Mouse (Mus musculus): Measurements from ENCODE around the gene Ccsap. TPM values are rescaled to one million over a fixed set of nuclear protein-coding genes. Genes with fewer than 3 reads are reported as not detected.

Ccsap gene
- polyA plus RNA-seq, 1 experiment: 3.3 TPM

DNA sequence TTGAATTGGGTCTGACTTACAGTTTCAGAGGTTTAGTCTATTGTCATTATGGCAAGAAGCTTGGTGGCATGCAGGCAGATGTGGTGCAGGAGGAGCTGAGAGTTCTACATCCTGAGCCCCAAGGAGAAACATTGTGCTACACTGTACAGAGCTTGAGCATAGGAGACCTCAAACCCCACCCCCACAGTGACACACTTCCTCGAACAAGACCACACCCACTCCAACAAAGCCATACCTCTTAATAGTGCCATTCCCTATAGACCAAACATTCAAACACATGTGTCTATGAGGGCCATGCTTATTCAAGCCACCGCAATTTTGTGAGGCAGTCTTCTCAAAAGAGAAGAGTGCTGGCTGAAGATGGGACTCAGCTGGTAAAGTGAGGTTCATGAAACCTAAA, 58.5 kb downstream of the Ccsap start:
- Histone ChIP-seq H3K79me2 (ENCODE audit: control insufficient read depth, insufficient read depth) (peaks cover 7% of the 10 kb centered on the region), H3K4me3 (ENCODE audit: insufficient read depth, poor library complexity, severe bottlenecking) (no peak overlapping the region), H3K36me3 (ENCODE audit: control insufficient read depth, insufficient read depth) (no peaks in the 10 kb centered on the region), H3ac (ENCODE audit: control insufficient read depth, insufficient read length, low read depth) (no peak overlapping the region), H3K79me3 (ENCODE audit: low read depth) (no peaks in the 10 kb centered on the region), H3K27me3 (ENCODE audit: control insufficient read depth, insufficient read depth, insufficient read length) (no peaks in the 10 kb centered on the region)
- TF ChIP-seq MAX (IDR thresholded peaks at IDR 0.05): no peak
- TF ChIP-seq FOSL1 (IDR thresholded peaks at IDR 0.05; ENCODE audit: insufficient read depth, low read length, poor library complexity, severe bottlenecking): no peak
- TF ChIP-seq CTCF (IDR thresholded peaks at IDR 0.05; ENCODE audit: control insufficient read depth, insufficient read depth, insufficient read length): no peak
- no peak for TF ChIP-seq CEBPB (IDR thresholded peaks at IDR 0.05; ENCODE audit: low read depth)
- TF ChIP-seq USF1 (IDR thresholded peaks at IDR 0.05; ENCODE audit: low read depth): no peak
- TF ChIP-seq MYOG (IDR thresholded peaks at IDR 0.05; ENCODE audit: control insufficient read depth, extremely low read depth, insufficient read length): no peak
- TF ChIP-seq MYOD1 (IDR thresholded peaks at IDR 0.05; ENCODE audit: control insufficient read depth, insufficient read length, low read depth): no peak

DNA sequence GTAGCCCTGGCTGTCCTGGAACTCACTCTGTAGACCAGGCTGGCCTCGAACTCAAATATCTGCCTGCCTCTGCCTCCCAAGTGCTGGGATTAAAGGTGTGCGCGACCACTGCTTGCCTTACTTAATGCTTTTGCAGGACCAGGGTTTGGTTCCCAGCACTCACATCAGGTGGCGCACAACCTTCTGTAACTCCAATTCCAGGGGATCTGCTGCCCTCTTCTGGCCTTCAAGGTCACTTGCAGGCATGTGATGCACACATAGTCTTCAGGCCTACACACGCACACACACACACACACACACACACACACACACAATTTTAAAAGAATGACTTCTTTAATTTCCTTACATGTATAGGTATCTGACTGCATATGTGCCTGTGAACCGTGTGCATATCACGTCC, 59.1 kb downstream of the Ccsap start:
- Histone ChIP-seq H3K79me3 (ENCODE audit: low read depth) (no peaks in the 10 kb centered on the region), H3K4me3 (ENCODE audit: insufficient read depth, poor library complexity, severe bottlenecking) (no peak overlapping the region), H3ac (ENCODE audit: control insufficient read depth, insufficient read length, low read depth) (no peak overlapping the region), H3K79me2 (ENCODE audit: control insufficient read depth, insufficient read depth) (peaks cover under 1% of the 10 kb centered on the region), H3K36me3 (ENCODE audit: control insufficient read depth, insufficient read depth) (no peaks in the 10 kb centered on the region), H3K27me3 (ENCODE audit: control insufficient read depth, insufficient read depth, insufficient read length) (no peaks in the 10 kb centered on the region)
- TF ChIP-seq MYOG (IDR thresholded peaks at IDR 0.05; ENCODE audit: control insufficient read depth, extremely low read depth, insufficient read length): no peak
- no peak for TF ChIP-seq CEBPB (IDR thresholded peaks at IDR 0.05; ENCODE audit: low read depth)
- no peak for TF ChIP-seq USF1 (IDR thresholded peaks at IDR 0.05; ENCODE audit: low read depth)
- TF ChIP-seq MAX (IDR thresholded peaks at IDR 0.05): no peak
- TF ChIP-seq MYOD1 (IDR thresholded peaks at IDR 0.05; ENCODE audit: control insufficient read depth, insufficient read length, low read depth): no peak
- no peak for TF ChIP-seq CTCF (IDR thresholded peaks at IDR 0.05; ENCODE audit: control insufficient read depth, insufficient read depth, insufficient read length)
- TF ChIP-seq FOSL1 (IDR thresholded peaks at IDR 0.05; ENCODE audit: insufficient read depth, low read length, poor library complexity, severe bottlenecking): no peak

DNA sequence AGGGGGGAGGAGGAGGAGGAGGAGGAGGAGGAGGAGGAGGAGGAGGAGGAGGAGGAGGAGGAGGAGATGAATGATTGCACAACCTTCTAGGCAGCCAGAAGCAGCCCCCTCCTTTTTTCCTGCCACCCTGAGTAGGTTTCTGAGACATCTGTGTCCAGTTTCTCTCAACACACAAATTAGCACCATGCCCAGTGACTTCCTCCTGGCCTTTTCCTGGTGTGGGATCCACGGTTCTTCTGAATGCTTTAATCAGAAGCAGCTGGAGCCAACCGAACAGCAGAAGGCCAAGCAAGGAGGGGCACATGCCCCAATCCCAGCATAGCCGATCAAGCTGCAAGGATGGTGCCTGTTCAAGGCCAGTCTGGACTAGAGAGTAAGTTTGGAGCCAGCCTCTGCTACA, 60.1 kb downstream of the Ccsap start:
- no peak overlapping the region for H3K4me3 ChIP-seq (ENCODE audit: insufficient read depth, poor library complexity, severe bottlenecking)
- no peak overlapping the region for H3ac ChIP-seq (ENCODE audit: control insufficient read depth, insufficient read length, low read depth)
- H3K79me3 ChIP-seq (ENCODE audit: low read depth): no peaks in the 10 kb centered on the region
- no peaks in the 10 kb centered on the region for H3K36me3 ChIP-seq (ENCODE audit: control insufficient read depth, insufficient read depth)
- H3K27me3 ChIP-seq (ENCODE audit: control insufficient read depth, insufficient read depth, insufficient read length): no peaks in the 10 kb centered on the region
- TF ChIP-seq MAX (IDR thresholded peaks at IDR 0.05) (no peak), USF1 (IDR thresholded peaks at IDR 0.05; ENCODE audit: low read depth) (no peak), CEBPB (IDR thresholded peaks at IDR 0.05; ENCODE audit: low read depth) (no peak), MYOG (IDR thresholded peaks at IDR 0.05; ENCODE audit: control insufficient read depth, extremely low read depth, insufficient read length) (no peak), CTCF (IDR thresholded peaks at IDR 0.05; ENCODE audit: control insufficient read depth, insufficient read depth, insufficient read length) (no peak), FOSL1 (IDR thresholded peaks at IDR 0.05; ENCODE audit: insufficient read depth, low read length, poor library complexity, severe bottlenecking) (no peak), MYOD1 (IDR thresholded peaks at IDR 0.05; ENCODE audit: control insufficient read depth, insufficient read length, low read depth) (no peak)
- H3K79me2 ChIP-seq (ENCODE audit: control insufficient read depth, insufficient read depth): no peaks in the 10 kb centered on the region

DNA sequence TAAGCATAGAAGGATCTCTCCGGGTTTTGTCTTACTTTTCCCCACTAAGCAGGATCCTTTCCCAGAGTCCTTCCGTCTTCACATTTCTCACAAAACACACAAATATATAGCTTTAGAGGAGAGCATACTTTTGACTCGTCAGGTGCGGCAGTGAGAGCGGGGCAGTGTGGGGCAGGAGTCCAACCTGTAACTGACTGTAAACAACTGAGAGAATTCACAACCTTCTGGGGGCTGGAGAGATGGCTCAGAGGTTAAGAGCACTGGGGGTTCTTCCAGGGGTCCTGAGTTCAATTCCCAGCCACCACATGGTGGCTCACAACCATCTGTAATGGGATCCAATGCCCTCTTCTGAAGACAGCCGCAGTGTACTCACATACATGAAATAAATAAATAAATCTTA, 60.6 kb downstream of the Ccsap start:
- no peak for TF ChIP-seq MYOG (IDR thresholded peaks at IDR 0.05; ENCODE audit: control insufficient read depth, extremely low read depth, insufficient read length)
- TF ChIP-seq CEBPB (IDR thresholded peaks at IDR 0.05; ENCODE audit: low read depth): no peak
- H3K36me3 ChIP-seq (ENCODE audit: control insufficient read depth, insufficient read depth): no peaks in the 10 kb centered on the region
- no peaks in the 10 kb centered on the region for H3K27me3 ChIP-seq (ENCODE audit: control insufficient read depth, insufficient read depth, insufficient read length)
- no peak overlapping the region for H3K4me3 ChIP-seq (ENCODE audit: insufficient read depth, poor library complexity, severe bottlenecking)
- no peaks in the 10 kb centered on the region for H3K79me3 ChIP-seq (ENCODE audit: low read depth)
- H3ac ChIP-seq (ENCODE audit: control insufficient read depth, insufficient read length, low read depth): no peak overlapping the region
- H3K79me2 ChIP-seq (ENCODE audit: control insufficient read depth, insufficient read depth): no peaks in the 10 kb centered on the region

DNA sequence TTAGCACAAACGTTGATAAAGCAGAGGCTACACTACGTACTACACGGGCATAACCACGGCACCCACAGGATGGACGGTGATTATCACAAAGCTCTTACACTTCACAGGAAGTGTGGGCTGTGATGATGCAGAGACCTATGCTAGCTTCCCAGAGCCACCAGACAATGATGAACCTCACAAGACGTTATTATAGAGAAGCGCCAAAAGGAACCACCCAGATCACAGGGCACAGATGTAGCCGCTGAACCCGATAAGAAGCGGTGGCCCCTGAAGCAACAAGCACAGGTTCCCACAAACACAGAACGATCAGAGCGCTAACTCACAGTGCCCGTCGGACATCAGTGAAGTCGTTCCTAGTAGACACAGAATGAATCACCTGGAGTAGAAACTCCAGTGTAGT, 62.1 kb downstream of the Ccsap start:
- TF ChIP-seq MYOD1 (IDR thresholded peaks at IDR 0.05; ENCODE audit: control insufficient read depth, insufficient read length, low read depth): no peak
- no peak for TF ChIP-seq USF1 (IDR thresholded peaks at IDR 0.05; ENCODE audit: low read depth)
- no peak for TF ChIP-seq CEBPB (IDR thresholded peaks at IDR 0.05; ENCODE audit: low read depth)
- TF ChIP-seq CTCF (IDR thresholded peaks at IDR 0.05; ENCODE audit: control insufficient read depth, insufficient read depth, insufficient read length): no peak
- no peak for TF ChIP-seq FOSL1 (IDR thresholded peaks at IDR 0.05; ENCODE audit: insufficient read depth, low read length, poor library complexity, severe bottlenecking)
- TF ChIP-seq MAX (IDR thresholded peaks at IDR 0.05): no peak
- TF ChIP-seq MYOG (IDR thresholded peaks at IDR 0.05; ENCODE audit: control insufficient read depth, extremely low read depth, insufficient read length): no peak
- Histone ChIP-seq H3K79me2 (ENCODE audit: control insufficient read depth, insufficient read depth) (no peaks in the 10 kb centered on the region), H3K36me3 (ENCODE audit: control insufficient read depth, insufficient read depth) (no peaks in the 10 kb centered on the region), H3K27me3 (ENCODE audit: control insufficient read depth, insufficient read depth, insufficient read length) (no peaks in the 10 kb centered on the region), H3K4me3 (ENCODE audit: insufficient read depth, poor library complexity, severe bottlenecking) (no peak overlapping the region), H3ac (ENCODE audit: control insufficient read depth, insufficient read length, low read depth) (no peak overlapping the region), H3K79me3 (ENCODE audit: low read depth) (no peaks in the 10 kb centered on the region)

DNA sequence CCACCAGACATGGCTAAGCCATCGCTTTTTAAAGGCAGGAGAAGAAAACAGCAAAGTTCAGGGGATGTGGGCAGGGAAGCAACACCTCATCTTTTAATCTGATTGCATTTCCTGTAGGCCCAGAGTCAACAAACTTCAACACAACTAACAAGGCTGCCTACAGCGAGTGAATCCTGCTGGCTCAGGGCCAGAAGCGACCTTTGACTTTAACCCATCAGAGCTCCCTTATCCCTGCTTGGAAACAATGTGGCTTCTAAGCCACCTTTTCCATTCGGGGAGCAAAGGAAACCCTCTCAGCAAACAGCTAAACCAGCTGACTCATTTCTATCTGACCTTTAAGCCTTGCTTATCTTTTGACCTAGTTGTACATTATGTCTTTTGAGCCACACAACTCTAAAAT, 63.3 kb downstream of the Ccsap start:
- H3K79me2 ChIP-seq (ENCODE audit: control insufficient read depth, insufficient read depth): no peaks in the 10 kb centered on the region
- TF ChIP-seq CTCF (IDR thresholded peaks at IDR 0.05; ENCODE audit: control insufficient read depth, insufficient read depth, insufficient read length) (no peak), MAX (IDR thresholded peaks at IDR 0.05) (no peak), MYOG (IDR thresholded peaks at IDR 0.05; ENCODE audit: control insufficient read depth, extremely low read depth, insufficient read length) (no peak)
- no peaks in the 10 kb centered on the region for H3K27me3 ChIP-seq (ENCODE audit: control insufficient read depth, insufficient read depth, insufficient read length)
- H3K36me3 ChIP-seq (ENCODE audit: control insufficient read depth, insufficient read depth): no peaks in the 10 kb centered on the region
- no peak overlapping the region for H3K4me3 ChIP-seq (ENCODE audit: insufficient read depth, poor library complexity, severe bottlenecking)
- no peaks in the 10 kb centered on the region for H3K79me3 ChIP-seq (ENCODE audit: low read depth)
- no peak overlapping the region for H3ac ChIP-seq (ENCODE audit: control insufficient read depth, insufficient read length, low read depth)
